Mouse (Mus musculus): Measurements from ENCODE around the gene Dnmt1. TPM values are rescaled to one million over a fixed set of nuclear protein-coding genes. Genes with fewer than 3 reads are reported as not detected.

The Dnmt1 gene
- polyA plus RNA-seq, 1 experiment = 54.5 TPM

GRCm38 (mm10) chr9:20995069-20995468, 35.4 kb upstream of the Dnmt1 start:
- TF ChIP-seq CTCF (IDR thresholded peaks at IDR 0.05; ENCODE audit: low read depth, low read length) (no peak), POLR2A (IDR thresholded peaks at IDR 0.05; ENCODE audit: borderline replicate concordance, low read depth, low read length) (no peak)

GRCm38 (mm10) chr9:20993165-20993898, 33.6 kb upstream of the Dnmt1 start:
- Histone ChIP-seq H3K4me1 (ENCODE audit: control insufficient read depth, insufficient read depth, low read length) (peaks cover 20% of the 10 kb centered on the region), H3K27ac (ENCODE audit: insufficient read depth, low read depth, low read length) (no peak overlapping the region), H3K4me3 (ENCODE audit: insufficient read depth, low read length) (no peak overlapping the region)
- TF ChIP-seq CTCF (IDR thresholded peaks at IDR 0.05; ENCODE audit: low read depth, low read length) (no peak), POLR2A (IDR thresholded peaks at IDR 0.05; ENCODE audit: borderline replicate concordance, low read depth, low read length) (no peak)

More at GRCm38 (mm10) chr9:20995069-20995468, 35.4 kb upstream of the Dnmt1 start:
- peaks cover 20% of the 10 kb centered on the region for H3K4me1 ChIP-seq (ENCODE audit: control insufficient read depth, insufficient read depth, low read length)
- H3K27ac ChIP-seq (ENCODE audit: insufficient read depth, low read depth, low read length) = no peak overlapping the region
- no peak overlapping the region for H3K4me3 ChIP-seq (ENCODE audit: insufficient read depth, low read length)

- no peak for TF ChIP-seq CTCF (IDR thresholded peaks at IDR 0.05; ENCODE audit: low read depth, low read length)
- no peak for TF ChIP-seq POLR2A (IDR thresholded peaks at IDR 0.05; ENCODE audit: borderline replicate concordance, low read depth, low read length)
- Histone ChIP-seq H3K4me3 (ENCODE audit: insufficient read depth, low read length) (no peak overlapping the region), H3K27ac (ENCODE audit: insufficient read depth, low read depth, low read length) (no peak overlapping the region), H3K4me1 (ENCODE audit: control insufficient read depth, insufficient read depth, low read length) (peaks cover 11% of the 10 kb centered on the region)
These were observed 31.9 kb upstream of the Dnmt1 start for GRCm38 (mm10) chr9:20991587-20991986.

- no peak overlapping the region for H3K4me3 ChIP-seq (ENCODE audit: insufficient read depth, low read length)
- TF ChIP-seq CTCF (IDR thresholded peaks at IDR 0.05; ENCODE audit: low read depth, low read length) (no peak), POLR2A (IDR thresholded peaks at IDR 0.05; ENCODE audit: borderline replicate concordance, low read depth, low read length) (no peak)
- H3K4me1 ChIP-seq (ENCODE audit: control insufficient read depth, insufficient read depth, low read length) = peaks cover 5% of the 10 kb centered on the region; the same call in 1 of the 2 replicates
- no peak overlapping the region for H3K27ac ChIP-seq (ENCODE audit: insufficient read depth, low read depth, low read length)
These were observed 31.2 kb upstream of the Dnmt1 start for GRCm38 (mm10) chr9:20990861-20991260.

- no peak for TF ChIP-seq POLR2A (IDR thresholded peaks at IDR 0.05; ENCODE audit: borderline replicate concordance, low read depth, low read length)
- TF ChIP-seq CTCF (IDR thresholded peaks at IDR 0.05; ENCODE audit: low read depth, low read length) = no peak
- Histone ChIP-seq H3K27ac (ENCODE audit: insufficient read depth, low read depth, low read length) (no peak overlapping the region), H3K4me1 (ENCODE audit: control insufficient read depth, insufficient read depth, low read length) (no peaks in the 10 kb centered on the region), H3K4me3 (ENCODE audit: insufficient read depth, low read length) (no peak overlapping the region)
These were observed 28.3 kb upstream of the Dnmt1 start for GRCm38 (mm10) chr9:20987953-20988352.

GRCm38 (mm10) chr9:20986952-20987686, 27.4 kb upstream of the Dnmt1 start:
- Histone ChIP-seq H3K4me3 (ENCODE audit: insufficient read depth, low read length) (no peak overlapping the region), H3K27ac (ENCODE audit: insufficient read depth, low read depth, low read length) (no peak overlapping the region), H3K4me1 (ENCODE audit: control insufficient read depth, insufficient read depth, low read length) (no peaks in the 10 kb centered on the region)
- TF ChIP-seq CTCF (IDR thresholded peaks at IDR 0.05; ENCODE audit: low read depth, low read length) (no peak), POLR2A (IDR thresholded peaks at IDR 0.05; ENCODE audit: borderline replicate concordance, low read depth, low read length) (no peak)

- Histone ChIP-seq H3K27ac (ENCODE audit: insufficient read depth, low read depth, low read length) (no peak overlapping the region), H3K4me1 (ENCODE audit: control insufficient read depth, insufficient read depth, low read length) (peaks cover 25% of the 10 kb centered on the region), H3K4me3 (ENCODE audit: insufficient read depth, low read length) (no peak overlapping the region)
- TF ChIP-seq POLR2A (IDR thresholded peaks at IDR 0.05; ENCODE audit: borderline replicate concordance, low read depth, low read length) (no peak), CTCF (IDR thresholded peaks at IDR 0.05; ENCODE audit: low read depth, low read length) (no peak)
These were observed 23.5 kb upstream of the Dnmt1 start for GRCm38 (mm10) chr9:20983169-20983568.

- H3K4me1 ChIP-seq (ENCODE audit: control insufficient read depth, insufficient read depth, low read length) = peaks cover 35% of the 10 kb centered on the region
- no peak overlapping the region for H3K27ac ChIP-seq (ENCODE audit: insufficient read depth, low read depth, low read length)
- no peak overlapping the region for H3K4me3 ChIP-seq (ENCODE audit: insufficient read depth, low read length)
- no peak for TF ChIP-seq POLR2A (IDR thresholded peaks at IDR 0.05; ENCODE audit: borderline replicate concordance, low read depth, low read length)
- no peak for TF ChIP-seq CTCF (IDR thresholded peaks at IDR 0.05; ENCODE audit: low read depth, low read length)
These were observed 22.5 kb upstream of the Dnmt1 start for GRCm38 (mm10) chr9:20982171-20982570.

GRCm38 (mm10) chr9:20979769-20980168, 20.1 kb upstream of the Dnmt1 start:
- no peak for TF ChIP-seq POLR2A (IDR thresholded peaks at IDR 0.05; ENCODE audit: borderline replicate concordance, low read depth, low read length)
- TF ChIP-seq CTCF (IDR thresholded peaks at IDR 0.05; ENCODE audit: low read depth, low read length) = no peak
- Histone ChIP-seq H3K4me3 (ENCODE audit: insufficient read depth, low read length) (peak overlapping the region; percentile 16), H3K27ac (ENCODE audit: insufficient read depth, low read depth, low read length) (peak overlapping the region; percentile 89), H3K4me1 (ENCODE audit: control insufficient read depth, insufficient read depth, low read length) (peaks cover 42% of the 10 kb centered on the region)

GRCm38 (mm10) chr9:20979181-20979580, 19.5 kb upstream of the Dnmt1 start:
- TF ChIP-seq POLR2A (IDR thresholded peaks at IDR 0.05; ENCODE audit: borderline replicate concordance, low read depth, low read length) = no peak
- no peak for TF ChIP-seq CTCF (IDR thresholded peaks at IDR 0.05; ENCODE audit: low read depth, low read length)
- H3K4me3 ChIP-seq (ENCODE audit: insufficient read depth, low read length) = no peak overlapping the region
- H3K4me1 ChIP-seq (ENCODE audit: control insufficient read depth, insufficient read depth, low read length) = peaks cover 46% of the 10 kb centered on the region
- H3K27ac ChIP-seq (ENCODE audit: insufficient read depth, low read depth, low read length) = peak overlapping the region; percentile 89

Data from bone marrow macrophage, adult 2 months (primary cell).